Mouse (Mus musculus): ENCODE measurements at regions not wholly inside any gene's neighbourhood (a gene's known extent, or its start where the extent isn't known, plus 50 kb on each side); places are given as distances from the start of the nearest gene placed in this dataset.

GRCm38 (mm10) chr7:54458386-54458785, 376.9 kb upstream of the Luzp2 start:
- no peak overlapping the region for H3K27ac ChIP-seq (replicated peaks; ENCODE audit: insufficient read depth, low read depth, low read length)
- no peaks in the 10 kb centered on the region for H3K36me3 ChIP-seq (ENCODE audit: control insufficient read depth, insufficient read depth, low read length)
- H3K4me3 ChIP-seq (ENCODE audit: insufficient read depth, low read depth, low read length) = no peak overlapping the region
- no peaks in the 10 kb centered on the region for H3K79me2 ChIP-seq (ENCODE audit: control insufficient read depth, insufficient read depth, low read length)
- peak; percentile 13 for DNase-seq (ENCODE audit: extremely low read depth, low read depth, low spot score)
- H3K27me3 ChIP-seq (ENCODE audit: control insufficient read depth, insufficient read depth, low read length) = no peaks in the 10 kb centered on the region
- H3K4me1 ChIP-seq (ENCODE audit: control insufficient read depth, insufficient read depth, low read length) = no peaks in the 10 kb centered on the region
- TF ChIP-seq POLR2A (IDR thresholded peaks at IDR 0.05; ENCODE audit: extremely low read depth, insufficient read depth, low read length) = no peak
- TF ChIP-seq CTCF (IDR thresholded peaks at IDR 0.05; ENCODE audit: low read depth, low read length) = no peak
- no peak overlapping the region for H3K9ac ChIP-seq (ENCODE audit: low read depth, low read length)
- 56% methylated on average over 2 of the region's 2 CpGs for WGBS

GRCm38 (mm10) chr7:54491254-54491653, 344.0 kb upstream of the Luzp2 start:
- no peak for TF ChIP-seq POLR2A (IDR thresholded peaks at IDR 0.05; ENCODE audit: extremely low read depth, insufficient read depth, low read length)
- TF ChIP-seq CTCF (IDR thresholded peaks at IDR 0.05; ENCODE audit: low read depth, low read length) = no peak
- Histone ChIP-seq H3K79me2 (ENCODE audit: control insufficient read depth, insufficient read depth, low read length) (no peaks in the 10 kb centered on the region), H3K27me3 (ENCODE audit: control insufficient read depth, insufficient read depth, low read length) (no peaks in the 10 kb centered on the region), H3K9ac (ENCODE audit: low read depth, low read length) (no peak overlapping the region), H3K27ac (replicated peaks; ENCODE audit: insufficient read depth, low read depth, low read length) (no peak overlapping the region), H3K4me3 (ENCODE audit: insufficient read depth, low read depth, low read length) (no peak overlapping the region), H3K4me1 (ENCODE audit: control insufficient read depth, insufficient read depth, low read length) (no peaks in the 10 kb centered on the region), H3K36me3 (ENCODE audit: control insufficient read depth, insufficient read depth, low read length) (no peaks in the 10 kb centered on the region)
- 68% methylated on average over 1 of the region's 1 CpGs for WGBS
- no peak for DNase-seq (ENCODE audit: extremely low read depth, low read depth, low spot score)

DNA sequence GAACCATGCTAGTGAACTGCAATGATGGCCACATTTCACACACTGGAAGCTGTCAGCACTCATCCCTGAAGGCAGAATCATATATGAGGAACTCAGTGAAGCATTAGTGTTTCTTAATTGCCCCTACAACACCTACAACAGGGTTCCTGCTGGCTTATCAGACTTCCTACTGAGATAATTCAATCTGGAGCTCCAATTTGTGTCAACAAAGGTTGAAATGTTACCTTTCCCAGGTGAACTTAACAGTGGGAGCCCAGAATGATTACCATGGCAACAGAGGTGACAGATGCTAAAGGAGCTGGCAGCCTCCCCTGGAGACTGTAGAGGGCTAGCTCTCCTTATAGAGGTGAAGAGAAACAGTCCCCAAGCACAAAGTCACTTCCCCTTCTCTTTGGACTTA, 330.1 kb upstream of the Luzp2 start:
- H3K4me1 ChIP-seq (ENCODE audit: control insufficient read depth, insufficient read depth, low read length) = no peaks in the 10 kb centered on the region
- H3K27ac ChIP-seq (replicated peaks; ENCODE audit: insufficient read depth, low read depth, low read length) = no peak overlapping the region
- no peak for DNase-seq (ENCODE audit: extremely low read depth, low read depth, low spot score)
- no peaks in the 10 kb centered on the region for H3K27me3 ChIP-seq (ENCODE audit: control insufficient read depth, insufficient read depth, low read length)
- no peak overlapping the region for H3K4me3 ChIP-seq (ENCODE audit: insufficient read depth, low read depth, low read length)
- H3K9ac ChIP-seq (ENCODE audit: low read depth, low read length) = no peak overlapping the region
- H3K79me2 ChIP-seq (ENCODE audit: control insufficient read depth, insufficient read depth, low read length) = no peaks in the 10 kb centered on the region
- H3K36me3 ChIP-seq (ENCODE audit: control insufficient read depth, insufficient read depth, low read length) = no peaks in the 10 kb centered on the region
- TF ChIP-seq CTCF (IDR thresholded peaks at IDR 0.05; ENCODE audit: low read depth, low read length) = no peak
- TF ChIP-seq POLR2A (IDR thresholded peaks at IDR 0.05; ENCODE audit: extremely low read depth, insufficient read depth, low read length) = no peak

DNA sequence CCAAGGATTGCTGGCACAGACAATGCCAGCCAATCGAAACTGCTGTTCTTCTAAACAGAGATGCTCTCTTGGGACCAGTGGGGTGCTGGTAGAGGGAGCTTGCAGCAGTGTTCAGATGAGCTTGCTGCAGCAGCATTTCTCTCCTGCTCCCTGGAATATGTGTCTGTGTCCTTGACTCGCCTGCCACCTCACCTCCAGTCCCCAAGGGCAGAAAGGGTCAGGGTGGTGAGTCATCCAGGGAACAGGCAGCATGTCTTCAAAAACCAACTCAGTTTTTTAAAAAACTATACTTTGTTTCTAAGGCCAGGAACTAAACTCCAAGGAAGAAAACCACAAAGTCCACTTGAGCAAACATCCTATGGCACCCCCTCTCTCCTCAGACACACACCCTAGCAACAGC, 328.3 kb upstream of the Luzp2 start:
- WGBS = 37% methylated on average over 2 of the region's 2 CpGs
- no peak for DNase-seq (ENCODE audit: extremely low read depth, low read depth, low spot score)
- TF ChIP-seq CTCF (IDR thresholded peaks at IDR 0.05; ENCODE audit: low read depth, low read length) = no peak
- TF ChIP-seq POLR2A (IDR thresholded peaks at IDR 0.05; ENCODE audit: extremely low read depth, insufficient read depth, low read length) = no peak

GRCm38 (mm10) chr7:54535693-54536092, 299.6 kb upstream of the Luzp2 start:
- Histone ChIP-seq H3K9ac (ENCODE audit: low read depth, low read length) (no peak overlapping the region), H3K4me1 (ENCODE audit: control insufficient read depth, insufficient read depth, low read length) (no peaks in the 10 kb centered on the region), H3K79me2 (ENCODE audit: control insufficient read depth, insufficient read depth, low read length) (no peaks in the 10 kb centered on the region), H3K27ac (replicated peaks; ENCODE audit: insufficient read depth, low read depth, low read length) (no peak overlapping the region), H3K36me3 (ENCODE audit: control insufficient read depth, insufficient read depth, low read length) (no peaks in the 10 kb centered on the region), H3K27me3 (ENCODE audit: control insufficient read depth, insufficient read depth, low read length) (no peaks in the 10 kb centered on the region), H3K4me3 (ENCODE audit: insufficient read depth, low read depth, low read length) (no peak overlapping the region)
- TF ChIP-seq CTCF (IDR thresholded peaks at IDR 0.05; ENCODE audit: low read depth, low read length) (no peak), POLR2A (IDR thresholded peaks at IDR 0.05; ENCODE audit: extremely low read depth, insufficient read depth, low read length) (no peak)
- WGBS = 69% methylated on average over 7 of the region's 7 CpGs
- no peak for DNase-seq (ENCODE audit: extremely low read depth, low read depth, low spot score)

More for the DNA sequence above, 328.3 kb upstream of the Luzp2 start:
- H3K27ac ChIP-seq (replicated peaks; ENCODE audit: insufficient read depth, low read depth, low read length) = no peak overlapping the region
- no peak overlapping the region for H3K4me3 ChIP-seq (ENCODE audit: insufficient read depth, low read depth, low read length)
- no peaks in the 10 kb centered on the region for H3K79me2 ChIP-seq (ENCODE audit: control insufficient read depth, insufficient read depth, low read length)
- no peak overlapping the region for H3K9ac ChIP-seq (ENCODE audit: low read depth, low read length)
- H3K27me3 ChIP-seq (ENCODE audit: control insufficient read depth, insufficient read depth, low read length) = no peaks in the 10 kb centered on the region
- no peaks in the 10 kb centered on the region for H3K36me3 ChIP-seq (ENCODE audit: control insufficient read depth, insufficient read depth, low read length)
- no peaks in the 10 kb centered on the region for H3K4me1 ChIP-seq (ENCODE audit: control insufficient read depth, insufficient read depth, low read length)

DNA sequence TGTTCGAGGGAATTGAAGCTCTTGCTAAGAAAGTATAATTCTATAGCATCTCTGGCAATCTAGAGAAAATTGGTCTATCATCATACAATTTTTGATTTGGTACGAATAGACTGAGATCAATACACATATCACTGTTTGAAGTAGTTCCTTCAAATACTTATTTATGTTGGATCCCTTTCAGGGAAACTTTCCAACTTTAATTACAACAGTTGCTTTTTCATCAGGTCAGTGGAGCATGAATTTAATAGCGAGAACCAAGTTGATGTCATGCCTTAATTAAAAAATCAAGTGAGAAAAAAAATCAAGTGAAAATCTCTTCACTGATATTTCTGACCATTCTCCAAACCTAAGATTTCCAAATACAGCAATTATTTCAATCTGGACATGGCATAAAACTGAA, 277.9 kb upstream of the Luzp2 start:
- TF ChIP-seq POLR2A (IDR thresholded peaks at IDR 0.05; ENCODE audit: extremely low read depth, insufficient read depth, low read length) = no peak
- TF ChIP-seq CTCF (IDR thresholded peaks at IDR 0.05; ENCODE audit: low read depth, low read length) = no peak
- H3K4me1 ChIP-seq (ENCODE audit: control insufficient read depth, insufficient read depth, low read length) = no peaks in the 10 kb centered on the region
- H3K36me3 ChIP-seq (ENCODE audit: control insufficient read depth, insufficient read depth, low read length) = no peaks in the 10 kb centered on the region
- H3K27ac ChIP-seq (replicated peaks; ENCODE audit: insufficient read depth, low read depth, low read length) = no peak overlapping the region
- 54% methylated on average over 3 of the region's 3 CpGs for WGBS
- H3K79me2 ChIP-seq (ENCODE audit: control insufficient read depth, insufficient read depth, low read length) = no peaks in the 10 kb centered on the region
- H3K4me3 ChIP-seq (ENCODE audit: insufficient read depth, low read depth, low read length) = no peak overlapping the region
- H3K9ac ChIP-seq (ENCODE audit: low read depth, low read length) = no peak overlapping the region
- peak; percentile 23 for DNase-seq (ENCODE audit: extremely low read depth, low read depth, low spot score)
- H3K27me3 ChIP-seq (ENCODE audit: control insufficient read depth, insufficient read depth, low read length) = no peaks in the 10 kb centered on the region
